Mouse (Mus musculus) lung, postnatal 25 days (tissue): Measurements from ENCODE around the gene Card19.
A peak's percentile ranks its signal among the peaks of the same experiment; 100 is the strongest.

Experiments
- DNase-seq: peaks from one replicate; pipeline ENCODE4 v3.0.0; 2022; ENCODE audit warnings: low spot score

Card19 gene

GRCm38 (mm10) chr13:49225633-49226032 is 9.8 kb upstream of the Card19 start:
- DNase-seq: no peak

GRCm38 (mm10) chr13:49225159-49225558 is 9.3 kb upstream of the Card19 start:
- no peak for DNase-seq

GRCm38 (mm10) chr13:49224729-49225128 is 8.9 kb upstream of the Card19 start:
- no peak for DNase-seq

- DNase-seq: no peak
Measured at GRCm38 (mm10) chr13:49224314-49224713, 8.5 kb upstream of the Card19 start.

- no peak for DNase-seq
Measured at GRCm38 (mm10) chr13:49220912-49221311, 5.1 kb upstream of the Card19 start.

GRCm38 (mm10) chr13:49219367-49219766 is 3.5 kb upstream of the Card19 start:
- no peak for DNase-seq

- DNase-seq: no peak
Measured at GRCm38 (mm10) chr13:49218651-49219050, 2.8 kb upstream of the Card19 start.

- DNase-seq: no peak
Measured at GRCm38 (mm10) chr13:49216808-49217561, 1.1 kb upstream of the Card19 start.

- DNase-seq: no peak
Measured at GRCm38 (mm10) chr13:49216220-49216552, 349 bp upstream of the Card19 start.

GRCm38 (mm10) chr13:49215128-49215503 is 721 bp downstream of the Card19 start:
- no peak for DNase-seq

GRCm38 (mm10) chr13:49214454-49214853 is 1.4 kb downstream of the Card19 start:
- no peak for DNase-seq

- DNase-seq: peak; percentile 69
Measured at GRCm38 (mm10) chr13:49213531-49213932, 2.3 kb downstream of the Card19 start.

GRCm38 (mm10) chr13:49212711-49213500 is 2.9 kb downstream of the Card19 start:
- DNase-seq: no peak

GRCm38 (mm10) chr13:49209306-49209705 is 6.5 kb downstream of the Card19 start:
- no peak for DNase-seq

- DNase-seq: no peak
Measured at GRCm38 (mm10) chr13:49206341-49206740, 9.5 kb downstream of the Card19 start.

- peak; percentile 77 for DNase-seq
Measured at GRCm38 (mm10) chr13:49205381-49205998, 10.3 kb downstream of the Card19 start.

- DNase-seq: no peak
Measured at GRCm38 (mm10) chr13:49202556-49202955, 13.3 kb downstream of the Card19 start.

- no peak for DNase-seq
Measured at GRCm38 (mm10) chr13:49200688-49201087, 15.1 kb downstream of the Card19 start.

GRCm38 (mm10) chr13:49199891-49200290 is 15.9 kb downstream of the Card19 start:
- DNase-seq: no peak

- no peak for DNase-seq
Measured at GRCm38 (mm10) chr13:49198734-49199133, 17.1 kb downstream of the Card19 start.

GRCm38 (mm10) chr13:49196766-49197165 is 19.1 kb downstream of the Card19 start:
- no peak for DNase-seq

- DNase-seq: no peak
Measured at GRCm38 (mm10) chr13:49196211-49196610, 19.6 kb downstream of the Card19 start.

- no peak for DNase-seq
Measured at GRCm38 (mm10) chr13:49195651-49196050, 20.2 kb downstream of the Card19 start.
